22 mouse cellular contexts compared by ENCODE assay signal in genomic region chr19:36364757-36365156, GRCm38 (mm10). TPM values are rescaled to one million over a fixed set of nuclear protein-coding genes. Genes with fewer than 3 reads are reported as not detected.
DNase-seq lines count a peak whose midpoint lies in the region; ATAC-seq lines count a peak whose summit lies in the region.
"Had no signal": no experiment of that assay in that cellular context is flagged by ENCODE, and none has a peak within 500 bp of the region (broad histone marks: within the 10 kb centered on the region; RNA-seq: fewer than 3 reads in every experiment).

No protein-coding gene starts in this region.

- ATAC-seq in CD4-positive, CD25-positive, alpha-beta regulatory T cell, adult 4 months, result peak; percentile 79
- 0 out of 2 replicates have a peak, but pooled peaks have one; percentile 14 for ATAC-seq in megakaryocyte progenitor cell, adult 5-6 weeks (replicated peaks; ENCODE audit: poor library complexity)
- ATAC-seq: liver, embryonic 12.5 days; liver, postnatal 0 days; midbrain, embryonic 13.5 days; Patski had no signal

- DNase-seq in 3T3-L1 (ENCODE audit: low read depth, low spot score), result peak; percentile 15
- peak; percentile 66 for DNase-seq in induced T-regulatory cell, adult 2 months (ENCODE audit: low read depth)
- no peak for DNase-seq in thymus, postnatal 25 days
- no peak for DNase-seq in layer of hippocampus, postnatal 10 days (ENCODE audit: low spot score in 2 of 2)
- no peak for DNase-seq in cerebellum, adult 9-11 months
- DNase-seq: adrenal gland, postnatal 14 days; cerebellum, adult 2 months; cerebellum, postnatal 25 days; gastrocnemius, postnatal 25 days; heart, adult 18-20 months; kidney, adult 9 months; kidney, postnatal 14 days; layer of hippocampus, adult 9-11 months; liver, postnatal 0 days; lung, postnatal 36 days; thymus, adult 2 months; thymus, postnatal 4 days had no signal

RNA-seq across cellular contexts. Expression of gene Pcgf5, which starts 16.6 kb away (rescaled TPM):
- polyA plus RNA-seq in CD4-positive, CD25-positive, alpha-beta regulatory T cell, adult 4 months (2017; shearing (Covaris generic)), result 10 to 100 TPM; 43.5 to 51.8 TPM
- total RNA-seq in megakaryocyte progenitor cell, adult 5-6 weeks (2015), result 71.8 and 81.7 TPM in 2 replicates
- 58.1 and 70.2 TPM in 2 replicates for total RNA-seq in megakaryocyte progenitor cell, adult 5-6 weeks (2017)
- total RNA-seq in layer of hippocampus, postnatal 10 days (2021), result 10 to 100 TPM in 1 of 2 experiments, 1 to 10 TPM in 1; 6.4 to 11.0 TPM

Comparison
In these comparisons a context has a peak if more than half of its experiments do, and no peak if none do; other contexts are left out.
1. DNase-seq: peak in 3T3-L1 (single experiment) and induced T-regulatory cell, adult 2 months (single experiment); none in thymus, postnatal 25 days (single experiment), layer of hippocampus, postnatal 10 days (0 of 2) and cerebellum, adult 9-11 months (single experiment).
2. RNA of gene Pcgf5, which starts 16.6 kb away (total RNA-seq): 58.1 to 81.7 TPM in megakaryocyte progenitor cell, adult 5-6 weeks; 6.4 to 11.0 TPM in layer of hippocampus, postnatal 10 days; every median in the first group is over 4 times any median in the second.